In the genomic region with DNA sequence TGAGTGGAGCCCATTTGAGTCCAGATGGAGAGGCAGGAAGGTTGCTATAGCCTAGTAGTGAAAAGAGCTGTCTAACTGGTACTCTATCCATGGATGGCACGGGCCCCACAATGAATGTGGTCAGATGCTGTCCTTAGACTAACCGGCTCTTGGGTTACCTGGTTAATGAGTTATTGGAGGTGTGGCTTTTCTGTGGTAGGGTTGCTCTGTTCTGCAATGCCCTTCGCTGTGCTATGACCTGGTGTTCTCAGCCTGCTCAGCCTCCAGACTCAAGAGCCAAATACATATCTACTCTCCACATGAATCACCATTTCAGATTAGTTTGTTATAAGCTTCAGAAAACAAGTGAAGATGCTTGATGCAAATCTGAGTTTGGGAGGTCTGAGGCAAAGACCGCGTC, we compare ENCODE assay signal across 24 mouse cellular contexts.
DNase-seq lines count a peak whose midpoint lies in the region; ATAC-seq lines count a peak whose summit lies in the region.
"Had no signal": no experiment of that assay in that cellular context is flagged by ENCODE, and none has a peak within 500 bp of the region (broad histone marks: within the 10 kb centered on the region; RNA-seq: fewer than 3 reads in every experiment).

No protein-coding gene starts in this region.

- no peak overlapping the region for H3K4me2 ChIP-seq in kidney, embryonic 14.5 days (replicated peaks; ENCODE audit: low read depth, low read length)
- H3K4me2 ChIP-seq in intestine, embryonic 15.5 days (replicated peaks): no peak overlapping the region
- H3K4me2 ChIP-seq in kidney, embryonic 15.5 days: no peak overlapping the region
- no peak overlapping the region for H3K4me2 ChIP-seq in liver, embryonic 16.5 days (ENCODE audit: low read depth, low read length)
- no peak overlapping the region for H3K4me2 ChIP-seq in midbrain, embryonic 16.5 days (ENCODE audit: low read length)
- H3K4me2 ChIP-seq: heart, embryonic 13.5 days; limb, embryonic 15.5 days; neural tube, embryonic 15.5 days had no signal

- H3K9me3 ChIP-seq in kidney, embryonic 14.5 days (ENCODE audit: control insufficient read depth, low read length): no peaks in the 10 kb centered on the region
- H3K9me3 ChIP-seq in intestine, embryonic 15.5 days: no peaks in the 10 kb centered on the region
- H3K9me3 ChIP-seq in kidney, embryonic 15.5 days (replicated peaks): no peaks in the 10 kb centered on the region
- H3K9me3 ChIP-seq in liver, embryonic 16.5 days (replicated peaks; ENCODE audit: control insufficient read depth, low read length): no peaks in the 10 kb centered on the region
- H3K9me3 ChIP-seq in midbrain, embryonic 16.5 days (replicated peaks; ENCODE audit: control insufficient read depth, low read length, poor library complexity, severe bottlenecking): no peaks in the 10 kb centered on the region
- H3K9me3 ChIP-seq: forebrain, embryonic 10.5 days; heart, embryonic 13.5 days; limb, embryonic 15.5 days; midbrain, embryonic 10.5 days; neural tube, embryonic 15.5 days had no signal

- no peak for ATAC-seq in kidney, embryonic 14.5 days (ENCODE audit: low FRiP score, low TSS enrichment)
- peak; percentile 84 for ATAC-seq in intestine, embryonic 15.5 days
- peak; percentile 74; the same call in 1 of the 2 replicates for ATAC-seq in kidney, embryonic 15.5 days (replicated peaks; ENCODE audit: low FRiP score)
- peak; percentile 60; the same call in 1 of the 2 replicates for ATAC-seq in liver, embryonic 16.5 days (ENCODE audit: low read depth)
- ATAC-seq in midbrain, embryonic 16.5 days: no peak
- ATAC-seq: forebrain, postnatal 0 days had no signal

- H3K36me3 ChIP-seq in kidney, embryonic 14.5 days (ENCODE audit: control insufficient read depth, insufficient read depth, low read length): peaks cover 28% of the 10 kb centered on the region
- peaks cover 16% of the 10 kb centered on the region for H3K36me3 ChIP-seq in intestine, embryonic 15.5 days
- H3K36me3 ChIP-seq in kidney, embryonic 15.5 days: peaks cover 48% of the 10 kb centered on the region
- no peaks in the 10 kb centered on the region; the same call in 1 of the 2 replicates for H3K36me3 ChIP-seq in liver, embryonic 16.5 days (ENCODE audit: control insufficient read depth, insufficient read depth)
- H3K36me3 ChIP-seq in midbrain, embryonic 16.5 days (ENCODE audit: control insufficient read depth, insufficient read depth, low read length): no peaks in the 10 kb centered on the region
- H3K36me3 ChIP-seq: midbrain, embryonic 10.5 days; neural tube, embryonic 15.5 days had no signal

- DNase-seq in kidney, adult 11 months: peak; percentile 74
- DNase-seq in spleen, postnatal 14 days (ENCODE audit: low spot score in 2 of 2): no peak
- DNase-seq: adrenal gland, postnatal 25 days; cerebellum, adult 9-11 months; forebrain, postnatal 0 days; gastrocnemius, postnatal 14 days; heart, adult 18-20 months; heart, postnatal 14 days; left cerebral cortex, postnatal 4 days; right cerebral cortex, adult 18-20 months; right cerebral cortex, postnatal 4 days; thymus, adult 18-20 months; thymus, postnatal 4 days had no signal

- H3K4me1 ChIP-seq in kidney, embryonic 14.5 days (ENCODE audit: control insufficient read depth, insufficient read depth, low read length): no peaks in the 10 kb centered on the region
- no peaks in the 10 kb centered on the region; the same call in 1 of the 2 replicates for H3K4me1 ChIP-seq in intestine, embryonic 15.5 days (replicated peaks)
- 0 out of 2 replicates have a peak, but pooled peaks cover 5% of the 10 kb centered on the region for H3K4me1 ChIP-seq in kidney, embryonic 15.5 days
- no peaks in the 10 kb centered on the region for H3K4me1 ChIP-seq in liver, embryonic 16.5 days (ENCODE audit: control insufficient read depth, low read depth, low read length)
- H3K4me1 ChIP-seq in midbrain, embryonic 16.5 days (ENCODE audit: control insufficient read depth, insufficient read depth, low read length): no peaks in the 10 kb centered on the region
- H3K4me1 ChIP-seq: forebrain, embryonic 10.5 days; midbrain, embryonic 10.5 days; neural tube, embryonic 15.5 days had no signal

- no peak overlapping the region for H3K4me3 ChIP-seq in kidney, embryonic 14.5 days (ENCODE audit: low read length)
- no peak overlapping the region for H3K4me3 ChIP-seq in intestine, embryonic 15.5 days (replicated peaks)
- no peak overlapping the region for H3K4me3 ChIP-seq in kidney, embryonic 15.5 days (replicated peaks)
- H3K4me3 ChIP-seq in liver, embryonic 16.5 days (ENCODE audit: low read depth, low read length): no peak overlapping the region
- H3K4me3 ChIP-seq in midbrain, embryonic 16.5 days (ENCODE audit: low read depth, low read length): no peak overlapping the region
- H3K4me3 ChIP-seq: forebrain, embryonic 10.5 days; heart, embryonic 13.5 days; limb, embryonic 15.5 days; midbrain, embryonic 10.5 days; neural tube, embryonic 15.5 days had no signal

- no peaks in the 10 kb centered on the region for H3K27me3 ChIP-seq in kidney, embryonic 14.5 days (ENCODE audit: control insufficient read depth, insufficient read depth, low read length)
- no peaks in the 10 kb centered on the region for H3K27me3 ChIP-seq in intestine, embryonic 15.5 days (replicated peaks)
- H3K27me3 ChIP-seq in kidney, embryonic 15.5 days: no peaks in the 10 kb centered on the region
- H3K27me3 ChIP-seq in liver, embryonic 16.5 days (ENCODE audit: control insufficient read depth, insufficient read depth, low read depth, low read length): no peaks in the 10 kb centered on the region
- H3K27me3 ChIP-seq in midbrain, embryonic 16.5 days (ENCODE audit: control insufficient read depth, insufficient read depth, low read depth, low read length): no peaks in the 10 kb centered on the region
- H3K27me3 ChIP-seq: heart, embryonic 13.5 days; limb, embryonic 15.5 days; neural tube, embryonic 15.5 days had no signal

- no peak overlapping the region for H3K27ac ChIP-seq in kidney, embryonic 14.5 days (ENCODE audit: low read depth, low read length)
- H3K27ac ChIP-seq in intestine, embryonic 15.5 days: no peak overlapping the region
- H3K27ac ChIP-seq in kidney, embryonic 15.5 days: 0 out of 2 replicates have a peak overlapping the region, but pooled peaks have one; percentile 32
- H3K27ac ChIP-seq in liver, embryonic 16.5 days (ENCODE audit: low read length): no peak overlapping the region
- H3K27ac ChIP-seq in midbrain, embryonic 16.5 days (ENCODE audit: low read length): no peak overlapping the region
- H3K27ac ChIP-seq: forebrain, embryonic 10.5 days; heart, embryonic 13.5 days; limb, embryonic 15.5 days; macrophage; midbrain, embryonic 10.5 days; neural tube, embryonic 15.5 days had no signal

- H3K9ac ChIP-seq in kidney, embryonic 14.5 days (ENCODE audit: low read depth, low read length): no peak overlapping the region
- no peak overlapping the region for H3K9ac ChIP-seq in intestine, embryonic 15.5 days
- H3K9ac ChIP-seq in kidney, embryonic 15.5 days: no peak overlapping the region
- no peak overlapping the region for H3K9ac ChIP-seq in liver, embryonic 16.5 days (ENCODE audit: low read depth, low read length)
- no peak overlapping the region for H3K9ac ChIP-seq in midbrain, embryonic 16.5 days (ENCODE audit: low read depth, low read length)
- H3K9ac ChIP-seq: forebrain, postnatal 0 days; heart, embryonic 13.5 days; limb, embryonic 15.5 days; neural tube, embryonic 15.5 days had no signal

- WGBS in kidney, embryonic 14.5 days: 88% methylated on average over 5 of the region's 5 CpGs
- WGBS in intestine, embryonic 15.5 days: 84% methylated on average over 5 of the region's 5 CpGs
- 85% methylated on average over 5 of the region's 5 CpGs for WGBS in kidney, embryonic 15.5 days
- WGBS in liver, embryonic 16.5 days (ENCODE audit: insufficient replicate concordance): 76% methylated on average over 5 of the region's 5 CpGs
- 97% methylated on average over 5 of the region's 5 CpGs for WGBS in midbrain, embryonic 16.5 days

Comparison
In these comparisons a context has a peak if more than half of its experiments do, and no peak if none do; other contexts are left out.
1. ATAC-seq: peak in intestine, embryonic 15.5 days (single experiment), kidney, embryonic 15.5 days (single experiment) and liver, embryonic 16.5 days (single experiment); none in kidney, embryonic 14.5 days (single experiment) and midbrain, embryonic 16.5 days (single experiment).